Mouse (Mus musculus): ENCODE results near the gene Cox17. TPM values are rescaled to one million over a fixed set of nuclear protein-coding genes. Genes with fewer than 3 reads are reported as not detected.

The Cox17 gene
- polyA plus RNA-seq, 1 experiment from 2014 or later = 186 TPM

GRCm38 (mm10) chr16:38344941-38345725, 1.7 kb upstream of the Cox17 start:
- no peaks in the 10 kb centered on the region for H3K36me3 ChIP-seq (ENCODE audit: control insufficient read depth, insufficient read depth, low read length)
- H3K27me3 ChIP-seq (ENCODE audit: control insufficient read depth, insufficient read depth, low read length) = no peaks in the 10 kb centered on the region
- 73% methylated on average over 3 of the region's 3 CpGs for WGBS
- H3K27ac ChIP-seq (ENCODE audit: low read length) = no peak overlapping the region
- no peak for ATAC-seq (ENCODE audit: insufficient read depth, low FRiP score)
- no peak overlapping the region for H3K4me2 ChIP-seq (ENCODE audit: low read depth, low read length)
- no peak overlapping the region for H3K9ac ChIP-seq (ENCODE audit: low read length)
- H3K4me1 ChIP-seq (ENCODE audit: control insufficient read depth, insufficient read depth, low read length) = peaks cover 18% of the 10 kb centered on the region
- H3K4me3 ChIP-seq (replicated peaks; ENCODE audit: low read length) = no peak overlapping the region
- no peaks in the 10 kb centered on the region for H3K9me3 ChIP-seq (replicated peaks; ENCODE audit: control insufficient read depth, low read length)

GRCm38 (mm10) chr16:38347588-38347987, 797 bp downstream of the Cox17 start:
- Histone ChIP-seq H3K4me3 (replicated peaks; ENCODE audit: low read length) (peak overlapping the region; percentile 94), H3K4me2 (ENCODE audit: low read depth, low read length) (peak overlapping the region; percentile 59), H3K36me3 (ENCODE audit: control insufficient read depth, insufficient read depth, low read length) (no peaks in the 10 kb centered on the region), H3K27me3 (ENCODE audit: control insufficient read depth, insufficient read depth, low read length) (no peaks in the 10 kb centered on the region), H3K27ac (ENCODE audit: low read length) (no peak overlapping the region), H3K9ac (ENCODE audit: low read length) (0 out of 2 replicates have a peak overlapping the region, but pooled peaks have one; percentile 27), H3K9me3 (replicated peaks; ENCODE audit: control insufficient read depth, low read length) (no peaks in the 10 kb centered on the region), H3K4me1 (ENCODE audit: control insufficient read depth, insufficient read depth, low read length) (peaks cover 10% of the 10 kb centered on the region)
- WGBS = 60% methylated on average over 6 of the region's 6 CpGs
- no peak for ATAC-seq (ENCODE audit: insufficient read depth, low FRiP score)

- Histone ChIP-seq H3K27ac (ENCODE audit: low read length) (no peak overlapping the region), H3K36me3 (ENCODE audit: control insufficient read depth, insufficient read depth, low read length) (no peaks in the 10 kb centered on the region), H3K4me2 (ENCODE audit: low read depth, low read length) (no peak overlapping the region), H3K4me3 (replicated peaks; ENCODE audit: low read length) (no peak overlapping the region), H3K4me1 (ENCODE audit: control insufficient read depth, insufficient read depth, low read length) (peaks cover 10% of the 10 kb centered on the region), H3K9me3 (replicated peaks; ENCODE audit: control insufficient read depth, low read length) (no peaks in the 10 kb centered on the region), H3K27me3 (ENCODE audit: control insufficient read depth, insufficient read depth, low read length) (no peaks in the 10 kb centered on the region), H3K9ac (ENCODE audit: low read length) (0 out of 2 replicates have a peak overlapping the region, but pooled peaks have one; percentile 22)
- WGBS = 81% methylated on average over 9 of the region's 9 CpGs
- no peak for ATAC-seq (ENCODE audit: insufficient read depth, low FRiP score)
These were observed 1.5 kb downstream of the Cox17 start for GRCm38 (mm10) chr16:38348217-38348761.

GRCm38 (mm10) chr16:38349881-38350280, 3.1 kb downstream of the Cox17 start:
- Histone ChIP-seq H3K27me3 (ENCODE audit: control insufficient read depth, insufficient read depth, low read length) (no peaks in the 10 kb centered on the region), H3K4me1 (ENCODE audit: control insufficient read depth, insufficient read depth, low read length) (peaks cover 10% of the 10 kb centered on the region), H3K4me3 (replicated peaks; ENCODE audit: low read length) (no peak overlapping the region), H3K4me2 (ENCODE audit: low read depth, low read length) (no peak overlapping the region), H3K9me3 (replicated peaks; ENCODE audit: control insufficient read depth, low read length) (no peaks in the 10 kb centered on the region), H3K9ac (ENCODE audit: low read length) (no peak overlapping the region), H3K27ac (ENCODE audit: low read length) (0 out of 2 replicates have a peak overlapping the region, but pooled peaks have one; percentile 3), H3K36me3 (ENCODE audit: control insufficient read depth, insufficient read depth, low read length) (no peaks in the 10 kb centered on the region)
- no peak for ATAC-seq (ENCODE audit: insufficient read depth, low FRiP score)
- WGBS = 94% methylated on average over 2 of the region's 2 CpGs

GRCm38 (mm10) chr16:38350361-38350855, 3.6 kb downstream of the Cox17 start:
- Histone ChIP-seq H3K27ac (ENCODE audit: low read length) (0 out of 2 replicates have a peak overlapping the region, but pooled peaks have one; percentile 3), H3K9ac (ENCODE audit: low read length) (no peak overlapping the region), H3K27me3 (ENCODE audit: control insufficient read depth, insufficient read depth, low read length) (no peaks in the 10 kb centered on the region), H3K4me2 (ENCODE audit: low read depth, low read length) (no peak overlapping the region), H3K4me3 (replicated peaks; ENCODE audit: low read length) (no peak overlapping the region), H3K9me3 (replicated peaks; ENCODE audit: control insufficient read depth, low read length) (no peaks in the 10 kb centered on the region), H3K4me1 (ENCODE audit: control insufficient read depth, insufficient read depth, low read length) (peaks cover 10% of the 10 kb centered on the region), H3K36me3 (ENCODE audit: control insufficient read depth, insufficient read depth, low read length) (no peaks in the 10 kb centered on the region)
- ATAC-seq (ENCODE audit: insufficient read depth, low FRiP score) = peak; percentile 53; the same call in 1 of the 2 replicates
- 42% methylated on average over 7 of the region's 7 CpGs for WGBS

- Histone ChIP-seq H3K27me3 (ENCODE audit: control insufficient read depth, insufficient read depth, low read length) (no peaks in the 10 kb centered on the region), H3K9ac (ENCODE audit: low read length) (no peak overlapping the region), H3K9me3 (replicated peaks; ENCODE audit: control insufficient read depth, low read length) (no peaks in the 10 kb centered on the region), H3K4me3 (replicated peaks; ENCODE audit: low read length) (no peak overlapping the region), H3K4me1 (ENCODE audit: control insufficient read depth, insufficient read depth, low read length) (peaks cover 10% of the 10 kb centered on the region), H3K36me3 (ENCODE audit: control insufficient read depth, insufficient read depth, low read length) (no peaks in the 10 kb centered on the region), H3K27ac (ENCODE audit: low read length) (no peak overlapping the region), H3K4me2 (ENCODE audit: low read depth, low read length) (no peak overlapping the region)
- WGBS = 57% methylated on average over 6 of the region's 6 CpGs
- ATAC-seq (ENCODE audit: insufficient read depth, low FRiP score) = no peak
These were observed 4.1 kb downstream of the Cox17 start for GRCm38 (mm10) chr16:38350939-38351338.

- Histone ChIP-seq H3K9ac (ENCODE audit: low read length) (no peak overlapping the region), H3K27me3 (ENCODE audit: control insufficient read depth, insufficient read depth, low read length) (no peaks in the 10 kb centered on the region), H3K4me3 (replicated peaks; ENCODE audit: low read length) (no peak overlapping the region), H3K4me1 (ENCODE audit: control insufficient read depth, insufficient read depth, low read length) (peaks cover 10% of the 10 kb centered on the region), H3K36me3 (ENCODE audit: control insufficient read depth, insufficient read depth, low read length) (no peaks in the 10 kb centered on the region), H3K4me2 (ENCODE audit: low read depth, low read length) (no peak overlapping the region), H3K27ac (ENCODE audit: low read length) (no peak overlapping the region), H3K9me3 (replicated peaks; ENCODE audit: control insufficient read depth, low read length) (no peaks in the 10 kb centered on the region)
- no peak for ATAC-seq (ENCODE audit: insufficient read depth, low FRiP score)
- 82% methylated on average over 7 of the region's 7 CpGs for WGBS
These were observed 5.2 kb downstream of the Cox17 start for GRCm38 (mm10) chr16:38352031-38352430.

GRCm38 (mm10) chr16:38352851-38353250, 6.1 kb downstream of the Cox17 start:
- no peak overlapping the region for H3K4me2 ChIP-seq (ENCODE audit: low read depth, low read length)
- H3K36me3 ChIP-seq (ENCODE audit: control insufficient read depth, insufficient read depth, low read length) = no peaks in the 10 kb centered on the region
- H3K4me3 ChIP-seq (replicated peaks; ENCODE audit: low read length) = no peak overlapping the region
- ATAC-seq (ENCODE audit: insufficient read depth, low FRiP score) = no peak
- no peak overlapping the region for H3K9ac ChIP-seq (ENCODE audit: low read length)
- H3K27ac ChIP-seq (ENCODE audit: low read length) = no peak overlapping the region
- no peaks in the 10 kb centered on the region for H3K27me3 ChIP-seq (ENCODE audit: control insufficient read depth, insufficient read depth, low read length)
- H3K9me3 ChIP-seq (replicated peaks; ENCODE audit: control insufficient read depth, low read length) = no peaks in the 10 kb centered on the region
- peaks cover 7% of the 10 kb centered on the region for H3K4me1 ChIP-seq (ENCODE audit: control insufficient read depth, insufficient read depth, low read length)

- Histone ChIP-seq H3K4me2 (ENCODE audit: low read depth, low read length) (no peak overlapping the region), H3K4me1 (ENCODE audit: control insufficient read depth, insufficient read depth, low read length) (no peaks in the 10 kb centered on the region), H3K27me3 (ENCODE audit: control insufficient read depth, insufficient read depth, low read length) (no peaks in the 10 kb centered on the region), H3K9ac (ENCODE audit: low read length) (no peak overlapping the region), H3K4me3 (replicated peaks; ENCODE audit: low read length) (no peak overlapping the region), H3K36me3 (ENCODE audit: control insufficient read depth, insufficient read depth, low read length) (no peaks in the 10 kb centered on the region), H3K9me3 (replicated peaks; ENCODE audit: control insufficient read depth, low read length) (no peaks in the 10 kb centered on the region), H3K27ac (ENCODE audit: low read length) (no peak overlapping the region)
- ATAC-seq (ENCODE audit: insufficient read depth, low FRiP score) = no peak
- 91% methylated on average over 2 of the region's 2 CpGs for WGBS
These were observed 6.9 kb downstream of the Cox17 start for GRCm38 (mm10) chr16:38353642-38354041.

All from stomach, embryonic 16.5 days (tissue).